Comparison of ENCODE assay signal across 8 mouse cellular contexts in the genomic region with DNA sequence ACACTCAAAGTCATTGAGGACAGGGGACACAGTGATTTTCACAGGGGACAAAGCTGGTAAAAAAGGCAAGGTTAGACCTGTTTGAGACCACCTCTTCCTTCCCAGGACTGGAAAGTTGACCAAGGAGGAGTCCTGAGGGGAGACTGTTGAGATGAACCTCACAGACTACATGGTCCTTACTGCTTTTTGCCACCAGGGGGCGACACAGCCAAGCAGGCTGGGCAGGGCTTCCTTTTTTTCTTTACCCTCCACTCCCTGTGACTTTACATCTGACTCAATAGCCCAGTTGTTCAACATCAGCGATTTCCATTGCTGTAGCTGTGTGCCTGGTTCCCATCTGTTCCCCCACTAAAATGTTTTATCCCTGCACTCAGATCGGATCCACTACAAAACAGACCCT. TPM values are rescaled to one million over a fixed set of nuclear protein-coding genes. Genes with fewer than 3 reads are reported as not detected.
DNase-seq lines count a peak whose midpoint lies in the region; ATAC-seq and TF ChIP-seq lines count a peak whose summit lies in the region.

No protein-coding gene starts in this region.

- H3K27me3 ChIP-seq in kidney, embryonic 15.5 days, result no peaks in the 10 kb centered on the region
- H3K27me3 ChIP-seq in limb, embryonic 10.5 days (ENCODE audit: low read depth, poor library complexity, severe bottlenecking), result peaks cover 6% of the 10 kb centered on the region; the same call in 1 of the 2 replicates
- H3K27me3 ChIP-seq in thymus, adult 2 months (ENCODE audit: control insufficient read depth, insufficient read depth, low read length), result no peaks in the 10 kb centered on the region

- H3K4me3 ChIP-seq in kidney, embryonic 15.5 days (replicated peaks), result no peak overlapping the region
- no peak overlapping the region for H3K4me3 ChIP-seq in embryonic fibroblast, embryonic 13.5 days (ENCODE audit: insufficient read depth, low read length)
- H3K4me3 ChIP-seq in limb, embryonic 10.5 days, result no peak overlapping the region
- no peak overlapping the region for H3K4me3 ChIP-seq in thymus, adult 2 months (ENCODE audit: control insufficient read depth, insufficient read depth, low read length)

- H3K4me1 ChIP-seq in kidney, embryonic 15.5 days, result no peaks in the 10 kb centered on the region
- no peaks in the 10 kb centered on the region for H3K4me1 ChIP-seq in embryonic fibroblast, embryonic 13.5 days (ENCODE audit: control insufficient read depth, insufficient read depth, low read length)
- peaks cover 6% of the 10 kb centered on the region; the same call in 1 of the 2 replicates for H3K4me1 ChIP-seq in limb, embryonic 10.5 days
- no peaks in the 10 kb centered on the region for H3K4me1 ChIP-seq in thymus, adult 2 months (replicated peaks; ENCODE audit: control insufficient read depth, insufficient read depth, low read length)

- 7% methylated on average over 3 of the region's 3 CpGs for WGBS in kidney, embryonic 15.5 days
- WGBS in limb, embryonic 10.5 days, result 12% methylated on average over 3 of the region's 3 CpGs
- WGBS in thymus, adult 2 months, result 7% methylated on average over 3 of the region's 3 CpGs

- peak; percentile 85 for TF ChIP-seq CTCF in embryonic fibroblast, embryonic 13.5 days (IDR thresholded peaks at IDR 0.05; ENCODE audit: borderline replicate concordance, insufficient read depth, low read length)
- peak; percentile 59; the same call in 1 of the 2 replicates for TF ChIP-seq CTCF in thymus, adult 2 months (IDR thresholded peaks at IDR 0.05; ENCODE audit: borderline replicate concordance, control insufficient read depth, extremely low read depth, insufficient read depth, low read length, poor library complexity)

- no peak overlapping the region for H3K9ac ChIP-seq in kidney, embryonic 15.5 days

- DNase-seq in kidney, adult 18-20 months, result peak; percentile 81
- peak; percentile 87 to 90 for DNase-seq in adrenal gland, postnatal 36 days
- peak; percentile 78 for DNase-seq in limb, embryonic 10.5 days (ENCODE audit: low spot score)
- peak; percentile 36 for DNase-seq in ovary, adult 18-20 months (ENCODE audit: low spot score)
- peak; percentile 77 for DNase-seq in thymus, adult 2 months

- H3K27ac ChIP-seq in kidney, embryonic 15.5 days, result no peak overlapping the region
- no peak overlapping the region for H3K27ac ChIP-seq in embryonic fibroblast, embryonic 13.5 days (ENCODE audit: insufficient read depth, low read length)
- no peak overlapping the region for H3K27ac ChIP-seq in limb, embryonic 10.5 days
- no peak overlapping the region for H3K27ac ChIP-seq in thymus, adult 2 months (ENCODE audit: control insufficient read depth, insufficient read depth, low read length)

- H3K36me3 ChIP-seq in kidney, embryonic 15.5 days, result no peaks in the 10 kb centered on the region
- H3K36me3 ChIP-seq in limb, embryonic 10.5 days, result no peaks in the 10 kb centered on the region
- H3K36me3 ChIP-seq in thymus, adult 2 months (ENCODE audit: control insufficient read depth, insufficient read depth, low read length), result no peaks in the 10 kb centered on the region

- H3K4me2 ChIP-seq in kidney, embryonic 15.5 days, result no peak overlapping the region

- H3K9me3 ChIP-seq in kidney, embryonic 15.5 days (replicated peaks), result no peaks in the 10 kb centered on the region
- no peaks in the 10 kb centered on the region for H3K9me3 ChIP-seq in limb, embryonic 10.5 days (replicated peaks)

- no peak for TF ChIP-seq POLR2A in embryonic fibroblast, embryonic 13.5 days (IDR thresholded peaks at IDR 0.05; ENCODE audit: low read depth, low read length)
- TF ChIP-seq POLR2A in thymus, adult 2 months (IDR thresholded peaks at IDR 0.05; ENCODE audit: control insufficient read depth, extremely low read depth, insufficient read depth, low read length, poor library complexity), result no peak

- no peak for ATAC-seq in kidney, embryonic 15.5 days (replicated peaks; ENCODE audit: low FRiP score)
- ATAC-seq in inflammation-experienced regulatory T-cells, adult 6 months, result peak; percentile 41

RNA-seq across cellular contexts. Expression of a gene that starts 7.2 kb away (rescaled TPM):
- polyA plus RNA-seq in kidney, embryonic 15.5 days (2015; fragmentation: Nextera tagmentation; extraction: Ambion mirVana), result 44.7 and 46.4 TPM in 2 replicates
- total RNA-seq in adrenal gland, postnatal 36 days (2021), result 100 to 1,000 TPM in 1 of 2 experiments, 10 to 100 TPM in 1; 77.9 to 267 TPM
- polyA plus RNA-seq in embryonic fibroblast, embryonic 13.5 days (2011; ENCODE audit: insufficient read length, low read depth, missing spikeins), result 12.4 and 24.2 TPM in 2 replicates
- not detected for polyA plus RNA-seq in inflammation-experienced regulatory T-cells, adult 6 months (2017; shearing (Covaris generic))
- 8.2 and 8.6 TPM in 2 replicates for polyA plus RNA-seq in limb, embryonic 10.5 days (2016; fragmentation: Nextera tagmentation; extraction: Ambion mirVana)
- polyA plus RNA-seq in thymus, adult 2 months (2012; rRNA removed), result 5.9 and 8.2 TPM in 2 replicates

RNA-seq across cellular contexts. Expression of a gene that starts 36.0 kb away (rescaled TPM):
- 3.1 and 4.0 TPM in 2 replicates for polyA plus RNA-seq in kidney, embryonic 15.5 days (2015; fragmentation: Nextera tagmentation; extraction: Ambion mirVana)
- total RNA-seq in adrenal gland, postnatal 36 days (2021), result 1 to 10 TPM; 1.1 to 1.2 TPM
- 2.3 and 4.6 TPM in 2 replicates for polyA plus RNA-seq in embryonic fibroblast, embryonic 13.5 days (2011; ENCODE audit: insufficient read length, low read depth, missing spikeins)
- polyA plus RNA-seq in inflammation-experienced regulatory T-cells, adult 6 months (2017; shearing (Covaris generic)), result 10 to 100 TPM in 2 of 3 experiments, 1 to 10 TPM in 1; 6.0 to 13.5 (median 11.2) TPM
- polyA plus RNA-seq in limb, embryonic 10.5 days (2016; fragmentation: Nextera tagmentation; extraction: Ambion mirVana), result 3.9 and 4.0 TPM in 2 replicates
- 0.59 and 0.65 TPM in 2 replicates for polyA plus RNA-seq in thymus, adult 2 months (2012; rRNA removed)

RNA-seq across cellular contexts. Expression of a gene that starts 39.0 kb away (rescaled TPM):
- polyA plus RNA-seq in kidney, embryonic 15.5 days (2015; fragmentation: Nextera tagmentation; extraction: Ambion mirVana), result 11.2 and 14.4 TPM in 2 replicates
- 100 to 1,000 TPM in 1 of 2 experiments, 10 to 100 TPM in 1; 64.8 to 101 TPM for total RNA-seq in adrenal gland, postnatal 36 days (2021)
- 41.9 and 43.7 TPM in 2 replicates for polyA plus RNA-seq in embryonic fibroblast, embryonic 13.5 days (2011; ENCODE audit: insufficient read length, low read depth, missing spikeins)
- polyA plus RNA-seq in inflammation-experienced regulatory T-cells, adult 6 months (2017; shearing (Covaris generic)), result 1 to 10 TPM; 3.0 to 4.1 (median 3.1) TPM
- polyA plus RNA-seq in limb, embryonic 10.5 days (2016; fragmentation: Nextera tagmentation; extraction: Ambion mirVana), result 11.6 and 14.0 TPM in 2 replicates
- 63.1 and 64.8 TPM in 2 replicates for polyA plus RNA-seq in thymus, adult 2 months (2012; rRNA removed)

Comparison
In these comparisons a context has a peak if more than half of its experiments do, and no peak if none do; other contexts are left out.
1. DNase-seq: peak in every context shown above with its lines; median percentile 88 in adrenal gland, postnatal 36 days; 81 in kidney, adult 18-20 months; 78 in limb, embryonic 10.5 days; 77 in thymus, adult 2 months; 36 in ovary, adult 18-20 months.